Mouse (Mus musculus) neural tube, embryonic 12.5 days (tissue): ENCODE measurements around the gene Lsm4. TPM values are rescaled to one million over a fixed set of nuclear protein-coding genes. Genes with fewer than 3 reads are reported as not detected.

ENCODE experiments used
- ATAC-seq: fragments of 200-750 bp; cut with Nextera tagmentation; 2 replicates; pipeline ENCODE4 v1.8.0; 2017; ENCODE audit warnings: low read depth, mild to moderate bottlenecking, moderate TSS enrichment, moderate library complexity; ENCODE audit not compliant: low FRiP score
- H3K27ac ChIP-seq: fragments of 300-500 bp; sonication (generic); 2 replicates; pipeline ENCODE4 v1.5.1; 2016
- H3K27me3 ChIP-seq: fragments of 300-500 bp; sonication (generic); replicated peaks from 2 replicates; pipeline ENCODE4 v1.6.1; 2016; ENCODE audit warnings: mild to moderate bottlenecking
- H3K36me3 ChIP-seq: fragments of 300-500 bp; sonication (generic); 2 replicates; pipeline ENCODE4 v1.6.1; 2016; ENCODE audit warnings: mild to moderate bottlenecking
- H3K4me1 ChIP-seq: fragments of 300-500 bp; sonication (generic); 2 replicates; pipeline ENCODE4 v1.6.1; 2016
- H3K4me2 ChIP-seq: fragments of 300-500 bp; sonication (generic); replicated peaks from 2 replicates; pipeline ENCODE4 v1.6.1; 2016; ENCODE audit warnings: mild to moderate bottlenecking
- H3K4me3 ChIP-seq: fragments of 300-500 bp; sonication (generic); 2 replicates; pipeline ENCODE4 v1.5.1; 2016
- H3K9ac ChIP-seq: fragments of 300-500 bp; sonication (generic); 2 replicates; pipeline ENCODE4 v1.6.1; 2016; ENCODE audit warnings: mild to moderate bottlenecking
- H3K9me3 ChIP-seq: fragments of 300-500 bp; sonication (generic); 2 replicates; pipeline ENCODE4 v1.6.1; 2016; ENCODE audit warnings: mild to moderate bottlenecking
- WGBS: fragments of 180-500 bp; shearing (Covaris S2); methylation state at CpG from one replicate; pipeline ENCODE4 v1.1.7; 2016; 5-methylcytosine and 5-hydroxymethylcytosine counted together
- polyA plus RNA-seq: library from polyadenylated mRNA; unstranded; fragments of >200 nt; fragmentation: Nextera tagmentation; extraction: Ambion mirVana; gene quantifications from 2 replicates; pipeline ENCODE4 v1.2.1, GENCODE M21; 2016

Gene Lsm4
- polyA plus RNA-seq, 1 experiment from 2014 or later: 277 TPM

GRCm38 (mm10) chr8:70667071-70667470 lies 6.0 kb upstream of the Lsm4 start:
- no peak for ATAC-seq
- no peaks in the 10 kb centered on the region for H3K27me3 ChIP-seq
- 74% methylated on average over 5 of the region's 5 CpGs for WGBS
- H3K9ac ChIP-seq: no peak overlapping the region
- no peak overlapping the region for H3K4me3 ChIP-seq
- no peaks in the 10 kb centered on the region for H3K36me3 ChIP-seq
- no peaks in the 10 kb centered on the region for H3K4me1 ChIP-seq
- peaks cover 4% of the 10 kb centered on the region; the same call in 1 of the 2 replicates for H3K9me3 ChIP-seq
- H3K27ac ChIP-seq: no peak overlapping the region
- no peak overlapping the region for H3K4me2 ChIP-seq

DNA sequence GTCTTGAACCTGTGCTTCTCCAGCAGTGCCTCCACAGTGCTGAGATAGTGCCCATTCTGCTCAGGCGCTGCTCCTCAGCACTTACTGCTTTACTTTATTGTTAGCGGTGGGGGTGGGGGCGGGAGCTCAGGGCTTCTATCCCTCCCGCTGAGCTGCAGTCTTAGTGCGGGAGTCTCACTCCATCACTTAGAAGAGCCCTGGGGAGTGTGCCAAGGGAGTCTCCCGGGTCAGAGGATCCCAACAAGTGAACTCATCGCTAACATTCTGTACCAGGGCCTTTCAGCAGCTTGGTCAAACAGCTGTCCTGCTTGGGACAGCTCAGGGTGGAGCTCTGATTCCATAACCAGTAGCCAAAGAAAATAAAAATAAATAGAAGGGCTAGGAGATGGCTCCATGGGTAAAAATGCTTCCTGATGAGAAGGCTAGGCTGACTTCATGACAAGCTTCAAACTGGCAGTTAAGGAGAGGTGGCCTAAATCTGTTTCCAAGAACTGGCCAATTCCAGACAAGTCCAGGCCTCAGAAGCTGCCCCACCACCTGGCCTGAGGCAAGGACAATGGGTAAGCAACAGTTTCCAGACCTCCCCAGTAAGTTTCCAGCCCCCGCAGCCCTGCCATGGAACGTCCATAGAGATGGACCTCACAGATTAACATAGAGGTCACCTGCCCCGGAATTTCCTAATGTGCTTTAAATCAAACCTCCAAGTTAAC lies 1.3 kb upstream of the Lsm4 start:
- Histone ChIP-seq H3K4me1 (peaks cover 10% of the 10 kb centered on the region), H3K27ac (no peak overlapping the region), H3K36me3 (peaks cover 5% of the 10 kb centered on the region; the same call in 1 of the 2 replicates), H3K4me3 (no peak overlapping the region), H3K9me3 (peaks cover 4% of the 10 kb centered on the region; the same call in 1 of the 2 replicates), H3K9ac (no peak overlapping the region), H3K4me2 (no peak overlapping the region), H3K27me3 (no peaks in the 10 kb centered on the region)
- no peak for ATAC-seq
- 63% methylated on average over 10 of the region's 10 CpGs for WGBS

DNA sequence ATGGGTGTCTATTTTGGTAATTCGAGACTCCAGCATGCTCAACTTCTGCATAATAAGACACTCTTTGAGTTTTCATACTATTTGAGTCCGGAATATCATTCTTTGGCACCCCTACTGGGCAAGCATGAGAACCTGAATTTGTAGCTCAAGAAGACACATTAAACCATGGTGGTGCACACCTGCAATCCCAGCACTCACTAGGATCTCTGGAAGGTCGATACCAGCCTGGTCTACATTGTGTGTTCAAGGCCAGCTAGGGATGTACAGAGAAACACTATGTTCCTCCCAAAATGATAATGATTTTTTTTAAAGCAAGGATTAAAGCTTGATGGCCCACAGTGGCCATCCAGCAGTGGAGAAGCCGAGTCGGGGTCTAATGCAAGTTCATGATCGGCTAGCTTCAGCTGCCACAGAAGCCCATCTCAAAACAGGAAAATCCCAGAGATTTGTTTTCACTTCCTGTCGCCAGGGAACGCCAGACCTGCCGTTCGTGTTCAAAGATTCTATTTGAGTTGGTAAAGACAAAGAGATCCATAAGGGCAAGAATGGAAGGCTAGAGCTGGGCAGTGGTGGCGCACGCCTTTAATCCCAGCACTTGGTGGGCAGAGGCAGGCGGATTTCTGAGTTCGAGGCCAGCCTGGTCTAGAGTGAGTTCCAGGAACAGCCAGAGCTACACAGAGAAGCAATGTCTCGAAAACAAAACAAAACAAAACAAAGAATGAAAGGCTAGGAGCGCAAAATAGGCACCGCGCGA lies 546 bp upstream of the Lsm4 start:
- Histone ChIP-seq H3K4me1 (peaks cover 10% of the 10 kb centered on the region), H3K4me2 (peak overlapping the region; percentile 67), H3K9me3 (peaks cover 4% of the 10 kb centered on the region; the same call in 1 of the 2 replicates), H3K4me3 (peak overlapping the region; percentile 62), H3K27ac (peak overlapping the region; percentile 70; the same call in 1 of the 2 replicates), H3K27me3 (no peaks in the 10 kb centered on the region), H3K9ac (peak overlapping the region; percentile 49; the same call in 1 of the 2 replicates), H3K36me3 (peaks cover 7% of the 10 kb centered on the region)
- ATAC-seq: no peak; the same call in 1 of the 2 replicates
- 42% methylated on average over 19 of the region's 19 CpGs for WGBS

- Histone ChIP-seq H3K9ac (peak overlapping the region; percentile 67), H3K4me2 (peak overlapping the region; percentile 67), H3K27ac (peak overlapping the region; percentile 27; the same call in 1 of the 2 replicates), H3K4me3 (peak overlapping the region; percentile 62), H3K9me3 (no peaks in the 10 kb centered on the region), H3K27me3 (no peaks in the 10 kb centered on the region), H3K36me3 (peaks cover 23% of the 10 kb centered on the region), H3K4me1 (peaks cover 10% of the 10 kb centered on the region)
- 93% methylated on average over 3 of the region's 3 CpGs for WGBS
- ATAC-seq: no peak
Measured at GRCm38 (mm10) chr8:70674109-70674508, 1.1 kb downstream of the Lsm4 start.

DNA sequence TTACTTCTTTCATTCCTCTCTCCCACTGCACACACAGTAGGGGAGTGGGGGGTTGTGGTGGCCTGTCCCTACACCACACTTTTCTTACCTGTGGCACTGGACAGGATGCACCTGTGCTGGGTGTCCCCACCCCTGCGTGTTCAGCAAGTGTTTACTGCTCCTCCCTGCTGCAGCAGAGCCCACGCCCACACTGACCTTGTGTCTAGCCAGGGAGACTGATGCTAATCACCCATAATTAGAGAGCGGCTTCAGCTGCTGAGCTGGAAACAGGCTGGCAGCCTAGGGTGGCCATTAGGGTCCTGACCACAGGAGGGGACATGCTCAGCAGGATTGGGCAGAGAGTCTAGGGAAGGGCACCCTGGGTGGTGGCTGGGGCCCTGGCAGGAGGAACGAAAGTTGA lies 1.7 kb downstream of the Lsm4 start:
- Histone ChIP-seq H3K9ac (peak overlapping the region; percentile 67), H3K36me3 (peaks cover 29% of the 10 kb centered on the region), H3K27me3 (no peaks in the 10 kb centered on the region), H3K4me2 (peak overlapping the region; percentile 67), H3K4me3 (no peak overlapping the region), H3K9me3 (no peaks in the 10 kb centered on the region), H3K27ac (no peak overlapping the region), H3K4me1 (peaks cover 10% of the 10 kb centered on the region)
- ATAC-seq: no peak
- WGBS: 83% methylated on average over 4 of the region's 4 CpGs

DNA sequence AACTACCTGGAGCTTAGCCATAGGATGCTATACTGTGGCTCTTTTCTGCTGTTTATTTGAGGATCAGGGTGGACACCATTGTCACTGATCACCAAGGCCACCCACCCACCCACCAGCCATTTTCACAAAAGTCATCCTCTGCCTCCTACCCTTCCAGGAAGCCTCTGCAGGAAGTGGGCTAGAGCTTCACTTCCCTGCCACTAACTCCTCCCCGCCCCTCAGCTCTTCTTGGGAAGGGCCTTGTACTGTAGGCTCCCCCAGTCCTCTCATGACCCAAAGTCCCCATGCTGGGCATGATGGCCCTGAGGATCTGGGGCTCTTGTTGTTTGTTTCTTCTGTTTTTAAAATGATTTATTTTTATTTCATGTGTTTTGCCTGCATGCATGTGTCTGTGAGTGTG lies 2.3 kb downstream of the Lsm4 start:
- no peaks in the 10 kb centered on the region for H3K27me3 ChIP-seq
- H3K9me3 ChIP-seq: no peaks in the 10 kb centered on the region
- 100% methylated on average over 1 of the region's 1 CpGs for WGBS
- H3K4me1 ChIP-seq: peaks cover 10% of the 10 kb centered on the region
- no peak overlapping the region for H3K4me2 ChIP-seq
- peaks cover 35% of the 10 kb centered on the region for H3K36me3 ChIP-seq
- H3K9ac ChIP-seq: no peak overlapping the region
- H3K4me3 ChIP-seq: no peak overlapping the region
- ATAC-seq: no peak
- H3K27ac ChIP-seq: no peak overlapping the region

GRCm38 (mm10) chr8:70677451-70678080 lies 4.5 kb downstream of the Lsm4 start:
- WGBS: 95% methylated on average over 15 of the region's 15 CpGs
- no peak overlapping the region for H3K4me2 ChIP-seq
- H3K9me3 ChIP-seq: no peaks in the 10 kb centered on the region
- no peak overlapping the region for H3K4me3 ChIP-seq
- no peaks in the 10 kb centered on the region for H3K27me3 ChIP-seq
- H3K9ac ChIP-seq: no peak overlapping the region
- no peak for ATAC-seq
- H3K4me1 ChIP-seq: peaks cover 17% of the 10 kb centered on the region
- peaks cover 35% of the 10 kb centered on the region for H3K36me3 ChIP-seq
- H3K27ac ChIP-seq: no peak overlapping the region

- Histone ChIP-seq H3K27ac (no peak overlapping the region), H3K4me3 (no peak overlapping the region), H3K4me1 (peaks cover 18% of the 10 kb centered on the region), H3K36me3 (peaks cover 35% of the 10 kb centered on the region), H3K27me3 (no peaks in the 10 kb centered on the region), H3K9me3 (no peaks in the 10 kb centered on the region), H3K9ac (no peak overlapping the region), H3K4me2 (no peak overlapping the region)
- no peak for ATAC-seq
Measured at GRCm38 (mm10) chr8:70678679-70679078, 5.6 kb downstream of the Lsm4 start.

- H3K27me3 ChIP-seq: no peaks in the 10 kb centered on the region
- H3K4me2 ChIP-seq: no peak overlapping the region
- H3K4me3 ChIP-seq: no peak overlapping the region
- no peak overlapping the region for H3K27ac ChIP-seq
- H3K36me3 ChIP-seq: peaks cover 35% of the 10 kb centered on the region
- WGBS: 97% methylated on average over 4 of the region's 4 CpGs
- H3K9me3 ChIP-seq: no peaks in the 10 kb centered on the region
- peaks cover 17% of the 10 kb centered on the region for H3K4me1 ChIP-seq
- no peak overlapping the region for H3K9ac ChIP-seq
- ATAC-seq: no peak
Measured at GRCm38 (mm10) chr8:70679404-70679803, 6.4 kb downstream of the Lsm4 start.

DNA sequence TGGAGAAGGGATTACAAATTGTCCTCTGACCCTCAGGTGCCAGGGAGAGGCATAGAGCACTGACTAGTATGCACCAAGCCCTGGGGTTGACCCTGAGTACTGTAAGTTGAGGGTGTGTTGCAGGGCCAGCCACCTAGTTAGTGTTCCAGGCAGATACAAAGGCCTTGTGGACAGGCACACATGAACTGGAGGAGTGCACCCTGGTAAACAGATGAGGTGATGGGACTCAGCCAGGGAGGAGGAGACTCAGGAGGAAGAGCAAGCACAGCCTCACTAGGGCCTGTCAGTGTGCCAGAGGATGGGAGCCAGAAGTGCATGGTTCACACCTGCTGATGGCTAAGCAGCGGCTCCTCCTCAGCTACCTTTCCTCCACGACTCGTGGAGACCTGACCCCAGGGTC lies 7.0 kb downstream of the Lsm4 start:
- no peak overlapping the region for H3K27ac ChIP-seq

DNA sequence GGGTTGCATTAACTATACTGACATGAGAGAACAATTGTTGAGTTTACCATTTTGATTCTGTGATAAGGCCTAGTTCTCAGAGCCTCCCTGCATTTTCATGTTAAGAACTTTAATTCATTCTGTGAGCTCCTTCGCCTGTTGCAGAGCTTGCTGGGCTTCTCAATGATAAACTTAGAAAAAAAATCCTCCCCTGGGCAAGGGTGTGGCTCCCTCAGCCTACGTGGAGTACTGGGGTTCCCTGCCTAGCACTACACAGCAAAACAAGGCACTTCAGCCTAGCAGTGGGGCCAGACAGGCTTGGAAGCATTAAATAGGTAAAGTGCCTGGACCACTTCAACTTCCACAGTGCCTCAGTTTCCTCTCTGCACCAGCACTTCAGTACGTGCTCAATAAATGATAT lies 8.4 kb downstream of the Lsm4 start:
- Histone ChIP-seq H3K9me3 (no peaks in the 10 kb centered on the region), H3K4me1 (peaks cover 12% of the 10 kb centered on the region; the same call in 1 of the 2 replicates), H3K4me3 (no peak overlapping the region), H3K4me2 (no peak overlapping the region), H3K36me3 (peaks cover 32% of the 10 kb centered on the region), H3K9ac (no peak overlapping the region), H3K27me3 (no peaks in the 10 kb centered on the region), H3K27ac (no peak overlapping the region)
- no peak for ATAC-seq
- 81% methylated on average over 3 of the region's 3 CpGs for WGBS

More for the DNA sequence above, 7.0 kb downstream of the Lsm4 start:
- Histone ChIP-seq H3K4me3 (no peak overlapping the region), H3K4me1 (peaks cover 12% of the 10 kb centered on the region; the same call in 1 of the 2 replicates), H3K36me3 (peaks cover 35% of the 10 kb centered on the region), H3K9ac (no peak overlapping the region), H3K9me3 (no peaks in the 10 kb centered on the region), H3K27me3 (no peaks in the 10 kb centered on the region), H3K4me2 (no peak overlapping the region)
- 89% methylated on average over 3 of the region's 3 CpGs for WGBS
- ATAC-seq: no peak

GRCm38 (mm10) chr8:70682193-70682592 lies 9.1 kb downstream of the Lsm4 start:
- Histone ChIP-seq H3K36me3 (peaks cover 30% of the 10 kb centered on the region), H3K27ac (no peak overlapping the region), H3K4me2 (peak overlapping the region; percentile 38), H3K4me3 (no peak overlapping the region; the same call in 1 of the 2 replicates), H3K27me3 (no peaks in the 10 kb centered on the region), H3K4me1 (peaks cover 12% of the 10 kb centered on the region; the same call in 1 of the 2 replicates), H3K9me3 (no peaks in the 10 kb centered on the region), H3K9ac (peak overlapping the region; percentile 44; the same call in 1 of the 2 replicates)
- WGBS: 8% methylated on average over 19 of the region's 19 CpGs
- ATAC-seq: 0 out of 2 replicates have a peak, but pooled peaks have one; percentile 19
